Mouse (Mus musculus): ENCODE results near the gene Ntrk2. TPM values are rescaled to one million over a fixed set of nuclear protein-coding genes. Genes with fewer than 3 reads are reported as not detected.

Ntrk2 gene
- total RNA-seq, 1 experiment from 2014 or later: 0.12 TPM

- ATAC-seq (ENCODE audit: extremely low read depth, insufficient number of reproducible peaks, low FRiP score, poor library complexity, severe bottlenecking): no peak
Measured at GRCm38 (mm10) chr13:58836891-58837290, 30.5 kb downstream of the Ntrk2 start.

- ATAC-seq (ENCODE audit: extremely low read depth, insufficient number of reproducible peaks, low FRiP score, poor library complexity, severe bottlenecking): no peak
Measured at GRCm38 (mm10) chr13:58838110-58838509, 31.7 kb downstream of the Ntrk2 start.

- no peak for ATAC-seq (ENCODE audit: extremely low read depth, insufficient number of reproducible peaks, low FRiP score, poor library complexity, severe bottlenecking)
Measured at GRCm38 (mm10) chr13:58840731-58841359, 34.5 kb downstream of the Ntrk2 start.

GRCm38 (mm10) chr13:58843826-58844225 lies 37.5 kb downstream of the Ntrk2 start:
- no peak for ATAC-seq (ENCODE audit: extremely low read depth, insufficient number of reproducible peaks, low FRiP score, poor library complexity, severe bottlenecking)

GRCm38 (mm10) chr13:58848578-58848977 lies 42.2 kb downstream of the Ntrk2 start:
- no peak for ATAC-seq (ENCODE audit: extremely low read depth, insufficient number of reproducible peaks, low FRiP score, poor library complexity, severe bottlenecking)

- no peak for ATAC-seq (ENCODE audit: extremely low read depth, insufficient number of reproducible peaks, low FRiP score, poor library complexity, severe bottlenecking)
Measured at GRCm38 (mm10) chr13:58853685-58854084, 47.3 kb downstream of the Ntrk2 start.

- ATAC-seq (ENCODE audit: extremely low read depth, insufficient number of reproducible peaks, low FRiP score, poor library complexity, severe bottlenecking): no peak
Measured at GRCm38 (mm10) chr13:58866239-58866638, 59.9 kb downstream of the Ntrk2 start.

- ATAC-seq (ENCODE audit: extremely low read depth, insufficient number of reproducible peaks, low FRiP score, poor library complexity, severe bottlenecking): no peak
Measured at GRCm38 (mm10) chr13:58866776-58867435, 60.5 kb downstream of the Ntrk2 start.

GRCm38 (mm10) chr13:58882468-58882867 lies 76.1 kb downstream of the Ntrk2 start:
- no peak for ATAC-seq (ENCODE audit: extremely low read depth, insufficient number of reproducible peaks, low FRiP score, poor library complexity, severe bottlenecking)

- no peak for ATAC-seq (ENCODE audit: extremely low read depth, insufficient number of reproducible peaks, low FRiP score, poor library complexity, severe bottlenecking)
Measured at GRCm38 (mm10) chr13:58882916-58883315, 76.5 kb downstream of the Ntrk2 start.

GRCm38 (mm10) chr13:58886108-58886507 lies 79.7 kb downstream of the Ntrk2 start:
- ATAC-seq (ENCODE audit: extremely low read depth, insufficient number of reproducible peaks, low FRiP score, poor library complexity, severe bottlenecking): no peak

GRCm38 (mm10) chr13:58896254-58896910 lies 90.0 kb downstream of the Ntrk2 start:
- no peak for ATAC-seq (ENCODE audit: extremely low read depth, insufficient number of reproducible peaks, low FRiP score, poor library complexity, severe bottlenecking)

- ATAC-seq (ENCODE audit: extremely low read depth, insufficient number of reproducible peaks, low FRiP score, poor library complexity, severe bottlenecking): no peak
Measured at GRCm38 (mm10) chr13:58899337-58899736, 93.0 kb downstream of the Ntrk2 start.

- ATAC-seq (ENCODE audit: extremely low read depth, insufficient number of reproducible peaks, low FRiP score, poor library complexity, severe bottlenecking): no peak
Measured at GRCm38 (mm10) chr13:58902313-58902712, 95.9 kb downstream of the Ntrk2 start.

- ATAC-seq (ENCODE audit: extremely low read depth, insufficient number of reproducible peaks, low FRiP score, poor library complexity, severe bottlenecking): no peak
Measured at GRCm38 (mm10) chr13:58904742-58905735, 98.7 kb downstream of the Ntrk2 start.

- no peak for ATAC-seq (ENCODE audit: extremely low read depth, insufficient number of reproducible peaks, low FRiP score, poor library complexity, severe bottlenecking)
Measured at GRCm38 (mm10) chr13:58911936-58912335, 105.6 kb downstream of the Ntrk2 start.

- no peak for ATAC-seq (ENCODE audit: extremely low read depth, insufficient number of reproducible peaks, low FRiP score, poor library complexity, severe bottlenecking)
Measured at GRCm38 (mm10) chr13:58912559-58912958, 106.2 kb downstream of the Ntrk2 start.

GRCm38 (mm10) chr13:58914061-58914814 lies 107.9 kb downstream of the Ntrk2 start:
- no peak for ATAC-seq (ENCODE audit: extremely low read depth, insufficient number of reproducible peaks, low FRiP score, poor library complexity, severe bottlenecking)

Measured in neutrophil, adult 5-6 weeks (primary cell).